23 mouse cellular contexts compared by ENCODE assay signal in genomic region chr16:11906906-11907305, GRCm38 (mm10). TPM values are rescaled to one million over a fixed set of nuclear protein-coding genes. Genes with fewer than 3 reads are reported as not detected.
DNase-seq lines count a peak whose midpoint lies in the region; ATAC-seq and TF ChIP-seq lines count a peak whose summit lies in the region.
"Had no signal": no experiment of that assay in that cellular context is flagged by ENCODE, and none has a peak within 500 bp of the region (broad histone marks: within the 10 kb centered on the region; RNA-seq: fewer than 3 reads in every experiment).

No protein-coding gene starts in this region.

- H3K4me1 ChIP-seq in hindbrain, postnatal 0 days (ENCODE audit: insufficient read depth, low read length) = peaks cover 7% of the 10 kb centered on the region; the same call in 1 of the 2 replicates
- H3K4me1 ChIP-seq in hindbrain, embryonic 14.5 days (replicated peaks; ENCODE audit: control insufficient read depth, insufficient read depth, low read length) = peaks cover 9% of the 10 kb centered on the region
- H3K4me1 ChIP-seq in megakaryocyte, embryonic 14.5 days = peaks cover 46% of the 10 kb centered on the region
- peaks cover 11% of the 10 kb centered on the region for H3K4me1 ChIP-seq in forebrain, embryonic 13.5 days

- no peaks in the 10 kb centered on the region for H3K9me3 ChIP-seq in hindbrain, postnatal 0 days (ENCODE audit: low read length)
- no peaks in the 10 kb centered on the region for H3K9me3 ChIP-seq in hindbrain, embryonic 14.5 days (ENCODE audit: control insufficient read depth, low read length)
- H3K9me3 ChIP-seq in megakaryocyte, embryonic 14.5 days = no peaks in the 10 kb centered on the region
- H3K9me3 ChIP-seq in forebrain, embryonic 13.5 days (replicated peaks) = no peaks in the 10 kb centered on the region
- H3K9me3 ChIP-seq: embryonic facial prominence, embryonic 15.5 days; forebrain, embryonic 10.5 days; forebrain, embryonic 15.5 days; heart, embryonic 10.5 days; heart, embryonic 15.5 days had no signal

- H3K4me2 ChIP-seq in hindbrain, postnatal 0 days (ENCODE audit: low read depth, low read length) = no peak overlapping the region
- no peak overlapping the region for H3K4me2 ChIP-seq in hindbrain, embryonic 14.5 days (replicated peaks)
- H3K4me2 ChIP-seq in forebrain, embryonic 13.5 days = no peak overlapping the region
- H3K4me2 ChIP-seq: embryonic facial prominence, embryonic 15.5 days; forebrain, embryonic 15.5 days had no signal

- H3K36me3 ChIP-seq in hindbrain, postnatal 0 days (ENCODE audit: insufficient read depth, low read length) = no peaks in the 10 kb centered on the region
- no peaks in the 10 kb centered on the region for H3K36me3 ChIP-seq in hindbrain, embryonic 14.5 days (replicated peaks; ENCODE audit: control insufficient read depth, insufficient read depth)
- peaks cover 46% of the 10 kb centered on the region for H3K36me3 ChIP-seq in megakaryocyte, embryonic 14.5 days (replicated peaks; ENCODE audit: low read length)
- H3K36me3 ChIP-seq in forebrain, embryonic 13.5 days (ENCODE audit: poor library complexity, severe bottlenecking) = no peaks in the 10 kb centered on the region
- H3K36me3 ChIP-seq: embryonic facial prominence, embryonic 15.5 days; forebrain, embryonic 10.5 days; forebrain, embryonic 15.5 days; heart, embryonic 10.5 days; heart, embryonic 15.5 days had no signal

- ATAC-seq in hindbrain, postnatal 0 days = no peak
- ATAC-seq in hindbrain, embryonic 14.5 days (ENCODE audit: low FRiP score) = no peak
- ATAC-seq in megakaryocyte, adult 5-6 weeks (ENCODE audit: poor library complexity, severe bottlenecking) = no peak
- no peak for ATAC-seq in forebrain, embryonic 13.5 days
- ATAC-seq: activated CD4-positive, CD25-positive, alpha-beta regulatory T cell, adult 4 months; forebrain, embryonic 15.5 days; hindbrain, embryonic 16.5 days; Patski had no signal

- TF ChIP-seq CTCF in hindbrain, postnatal 0 days (IDR thresholded peaks at IDR 0.05; ENCODE audit: low read depth) = no peak

- H3K9ac ChIP-seq in hindbrain, postnatal 0 days (replicated peaks; ENCODE audit: low read length) = 0 out of 2 replicates have a peak overlapping the region, but pooled peaks have one; percentile 3
- no peak overlapping the region for H3K9ac ChIP-seq in hindbrain, embryonic 14.5 days
- no peak overlapping the region for H3K9ac ChIP-seq in forebrain, embryonic 13.5 days
- H3K9ac ChIP-seq: embryonic facial prominence, embryonic 15.5 days; forebrain, embryonic 15.5 days; heart, embryonic 15.5 days had no signal

- no peak overlapping the region for H3K27ac ChIP-seq in hindbrain, postnatal 0 days
- no peak overlapping the region for H3K27ac ChIP-seq in hindbrain, embryonic 14.5 days
- H3K27ac ChIP-seq in forebrain, embryonic 13.5 days = no peak overlapping the region
- H3K27ac ChIP-seq: embryonic facial prominence, embryonic 15.5 days; forebrain, embryonic 10.5 days; forebrain, embryonic 15.5 days; heart, embryonic 10.5 days; heart, embryonic 15.5 days had no signal

- H3K27me3 ChIP-seq in hindbrain, postnatal 0 days (ENCODE audit: insufficient read depth, low read length) = no peaks in the 10 kb centered on the region
- no peaks in the 10 kb centered on the region for H3K27me3 ChIP-seq in hindbrain, embryonic 14.5 days (ENCODE audit: control insufficient read depth, insufficient read depth, low read length)
- no peaks in the 10 kb centered on the region for H3K27me3 ChIP-seq in megakaryocyte, embryonic 14.5 days (replicated peaks)
- H3K27me3 ChIP-seq in forebrain, embryonic 13.5 days = no peaks in the 10 kb centered on the region
- H3K27me3 ChIP-seq: embryonic facial prominence, embryonic 15.5 days; forebrain, embryonic 15.5 days; heart, embryonic 15.5 days had no signal

- DNase-seq in gastrocnemius, adult 18-20 months (ENCODE audit: low spot score) = peak; percentile 14
- no peak for DNase-seq in gastrocnemius, postnatal 25 days
- no peak for DNase-seq in hindbrain, postnatal 0 days (ENCODE audit: low spot score)
- DNase-seq in hindbrain, embryonic 14.5 days (ENCODE audit: low spot score) = no peak
- peak; percentile 83 for DNase-seq in adipocyte (ENCODE audit: low spot score)
- DNase-seq: adrenal gland, adult 2 months; cerebellum, adult 18-20 months; embryo, embryonic 11 days; gastrocnemius, postnatal 10 days; heart, postnatal 36 days; kidney, adult 11 months had no signal

- H3K4me3 ChIP-seq in hindbrain, postnatal 0 days (ENCODE audit: low read length) = no peak overlapping the region
- no peak overlapping the region for H3K4me3 ChIP-seq in hindbrain, embryonic 14.5 days (replicated peaks; ENCODE audit: low read length)
- H3K4me3 ChIP-seq in megakaryocyte, embryonic 14.5 days (replicated peaks) = peak overlapping the region; percentile 40
- no peak overlapping the region for H3K4me3 ChIP-seq in forebrain, embryonic 13.5 days
- H3K4me3 ChIP-seq: embryonic facial prominence, embryonic 15.5 days; erythroblast, embryonic 14.5 days; forebrain, embryonic 10.5 days; forebrain, embryonic 15.5 days; heart, embryonic 10.5 days; heart, embryonic 15.5 days had no signal

- 66% methylated on average over 1 of the region's 1 CpGs for WGBS in hindbrain, postnatal 0 days
- 78% methylated on average over 1 of the region's 1 CpGs for WGBS in hindbrain, embryonic 14.5 days
- 83% methylated on average over 1 of the region's 1 CpGs for WGBS in forebrain, embryonic 13.5 days

RNA-seq across cellular contexts. Expression of gene Cpped1, which starts 2.3 kb away (rescaled TPM):
- 10 to 100 TPM; 30.3 to 33.6 TPM for total RNA-seq in gastrocnemius, adult 18-20 months (2021)
- 10 to 100 TPM; 29.5 to 33.1 TPM for total RNA-seq in gastrocnemius, postnatal 25 days (2021)
- 18.7 and 25.6 TPM in 2 replicates for total RNA-seq in hindbrain, postnatal 0 days (2014; rRNA removed)
- polyA plus RNA-seq in hindbrain, postnatal 0 days (2015; fragmentation: Nextera tagmentation; extraction: Ambion mirVana) = 18.5 and 18.6 TPM in 2 replicates
- polyA plus RNA-seq in hindbrain, embryonic 14.5 days (2014; fragmentation: Nextera tagmentation; extraction: Ambion mirVana) = 17.3 and 19.3 TPM in 2 replicates
- polyA plus RNA-seq in megakaryocyte, embryonic 14.5 days (2012; ENCODE audit: insufficient read depth, low replicate concordance) = 5.1 and 11.2 TPM in 2 replicates
- 12.5 and 15.8 TPM in 2 replicates for total RNA-seq in megakaryocyte, adult 5-6 weeks (2015)
- total RNA-seq in megakaryocyte, adult 5-6 weeks (2017) = 9.9 and 10.5 TPM in 2 replicates
- 11.9 and 13.7 TPM in 2 replicates for polyA plus RNA-seq in forebrain, embryonic 13.5 days (2015; fragmentation: Nextera tagmentation; extraction: Ambion mirVana)

Comparison
In these comparisons a context has a peak if more than half of its experiments do, and no peak if none do; other contexts are left out.
1. DNase-seq: peak in gastrocnemius, adult 18-20 months (single experiment) and adipocyte (single experiment); none in gastrocnemius, postnatal 25 days (single experiment), hindbrain, postnatal 0 days (single experiment) and hindbrain, embryonic 14.5 days (single experiment).